Mouse (Mus musculus) NIH3T3 (cell line): Measurements from ENCODE around the gene Rasgef1a.

Source experiments
- DNase-seq: peaks from one replicate; pipeline ENCODE4 v3.0.0-alpha.2; 2012; ENCODE audit warnings: low read depth

Gene Rasgef1a

GRCm38 (mm10) chr6:118027036-118027435 lies 15.8 kb downstream of the Rasgef1a start:
- DNase-seq = peak; percentile 12

DNA sequence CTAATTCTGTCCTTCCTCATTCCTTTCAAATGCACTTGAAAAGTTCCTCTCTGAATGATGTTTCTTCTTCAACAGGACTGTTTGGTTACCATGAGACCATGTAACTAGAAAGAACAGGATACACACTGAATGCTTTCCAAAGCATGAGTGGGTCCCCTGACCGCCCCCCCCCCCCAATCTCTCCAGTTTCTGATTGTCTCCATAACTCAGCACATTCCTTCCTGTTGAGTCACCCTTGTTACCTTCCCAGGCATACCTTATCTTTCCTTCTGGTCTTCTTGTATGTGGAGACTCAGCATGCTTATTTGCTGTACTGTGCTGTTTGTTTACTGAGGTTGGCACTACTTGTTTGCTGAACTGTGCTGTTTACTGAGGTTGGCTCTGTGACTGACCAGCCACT lies 20.2 kb downstream of the Rasgef1a start:
- DNase-seq = peak; percentile 17

- no peak for DNase-seq
Observed at GRCm38 (mm10) chr6:118035639-118036038, 24.4 kb downstream of the Rasgef1a start.

DNA sequence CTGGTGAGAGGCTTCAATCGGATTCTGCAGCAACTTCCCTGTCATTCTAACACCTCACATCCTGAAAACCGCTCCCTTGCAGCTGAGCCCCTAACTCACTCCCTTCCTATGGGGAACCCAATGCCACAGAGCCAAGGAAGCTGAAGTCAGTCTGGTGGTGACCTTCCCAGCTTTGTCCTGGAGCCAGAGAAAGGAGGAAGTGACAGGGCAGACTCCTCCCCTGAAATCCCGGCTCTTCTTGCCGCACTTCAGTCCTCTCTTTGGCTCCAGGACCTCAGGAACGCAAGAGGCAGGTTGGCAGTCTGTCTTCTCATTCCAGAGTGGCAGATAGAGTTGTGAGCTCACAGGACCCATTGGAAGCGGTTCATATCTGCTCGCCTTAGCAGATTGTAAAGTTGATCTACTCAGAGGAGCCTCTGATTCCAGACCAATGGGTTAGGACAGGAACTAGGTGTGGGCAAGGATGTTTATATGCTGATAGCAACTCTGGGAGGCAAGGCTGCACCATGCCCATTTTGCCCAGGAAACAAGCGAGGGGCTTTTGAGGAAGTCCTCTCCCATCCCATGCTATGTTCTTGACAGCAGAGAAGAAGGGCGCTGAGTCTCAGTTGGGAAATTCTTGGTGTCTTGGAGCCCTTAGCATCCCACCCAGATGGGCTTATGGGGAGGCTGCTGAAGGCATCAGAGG lies 25.0 kb downstream of the Rasgef1a start:
- no peak for DNase-seq

DNA sequence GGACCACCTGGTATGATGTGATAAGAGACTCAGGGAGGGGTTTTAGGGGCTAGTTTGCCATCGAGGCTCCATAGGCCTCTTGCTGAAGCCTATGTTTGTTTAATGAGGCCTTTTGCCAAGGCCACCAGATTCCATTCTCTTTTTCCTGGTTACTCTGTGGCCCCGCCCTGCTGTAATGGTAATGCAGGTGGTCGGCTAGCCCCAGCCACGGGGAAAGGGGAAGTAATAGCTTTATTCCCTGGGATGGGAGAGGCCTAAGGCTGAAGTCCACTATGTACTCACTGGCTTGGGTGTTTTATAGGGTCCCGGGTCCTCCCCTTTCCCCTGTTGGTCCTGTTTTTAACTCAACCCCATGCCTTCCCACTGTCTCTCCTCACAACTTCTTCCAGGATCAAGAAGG lies 25.6 kb downstream of the Rasgef1a start:
- DNase-seq = no peak

GRCm38 (mm10) chr6:118045180-118045579 lies 33.9 kb downstream of the Rasgef1a start:
- no peak for DNase-seq

- DNase-seq = no peak
Observed at GRCm38 (mm10) chr6:118045892-118046291, 34.7 kb downstream of the Rasgef1a start.

DNA sequence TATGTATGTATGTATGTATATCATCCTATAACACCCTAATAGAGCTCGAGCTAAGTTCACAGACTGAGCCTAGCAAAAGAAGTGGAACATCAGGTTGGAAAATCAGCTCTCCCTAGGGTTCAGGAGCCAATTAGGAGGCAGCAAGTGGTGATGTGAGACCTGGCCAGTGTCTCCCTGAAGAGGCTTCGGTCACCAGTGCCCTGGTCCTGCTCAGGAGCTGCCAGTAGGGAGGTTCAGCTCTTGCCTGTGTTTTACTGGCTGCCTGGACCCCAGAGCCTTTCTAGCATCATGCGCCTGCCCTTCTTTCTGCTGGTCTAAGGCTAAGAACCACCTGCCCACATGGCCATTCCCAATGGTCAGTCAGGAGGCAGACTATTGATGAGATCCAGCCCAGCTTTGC lies 35.3 kb downstream of the Rasgef1a start:
- DNase-seq = no peak

DNA sequence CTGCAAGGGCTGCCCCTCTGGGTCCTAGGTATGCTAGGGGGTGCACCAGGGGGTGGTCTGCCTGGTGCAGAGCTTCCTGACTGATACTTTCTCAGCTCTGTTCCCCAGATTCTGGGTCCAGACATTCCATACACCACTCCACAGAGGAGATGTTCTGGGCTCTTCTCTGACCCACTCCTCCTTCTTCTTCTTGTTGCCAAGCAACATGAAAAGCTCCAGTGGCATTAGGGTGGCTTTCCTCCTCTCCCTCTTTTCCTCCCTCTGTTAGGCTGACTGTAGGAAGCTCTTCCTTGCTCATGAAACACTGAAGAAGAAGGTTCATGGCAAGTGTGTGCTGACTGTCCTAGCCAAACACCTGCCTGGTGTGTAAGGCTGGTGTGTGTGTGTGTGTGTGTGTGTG lies 35.7 kb downstream of the Rasgef1a start:
- no peak for DNase-seq

DNA sequence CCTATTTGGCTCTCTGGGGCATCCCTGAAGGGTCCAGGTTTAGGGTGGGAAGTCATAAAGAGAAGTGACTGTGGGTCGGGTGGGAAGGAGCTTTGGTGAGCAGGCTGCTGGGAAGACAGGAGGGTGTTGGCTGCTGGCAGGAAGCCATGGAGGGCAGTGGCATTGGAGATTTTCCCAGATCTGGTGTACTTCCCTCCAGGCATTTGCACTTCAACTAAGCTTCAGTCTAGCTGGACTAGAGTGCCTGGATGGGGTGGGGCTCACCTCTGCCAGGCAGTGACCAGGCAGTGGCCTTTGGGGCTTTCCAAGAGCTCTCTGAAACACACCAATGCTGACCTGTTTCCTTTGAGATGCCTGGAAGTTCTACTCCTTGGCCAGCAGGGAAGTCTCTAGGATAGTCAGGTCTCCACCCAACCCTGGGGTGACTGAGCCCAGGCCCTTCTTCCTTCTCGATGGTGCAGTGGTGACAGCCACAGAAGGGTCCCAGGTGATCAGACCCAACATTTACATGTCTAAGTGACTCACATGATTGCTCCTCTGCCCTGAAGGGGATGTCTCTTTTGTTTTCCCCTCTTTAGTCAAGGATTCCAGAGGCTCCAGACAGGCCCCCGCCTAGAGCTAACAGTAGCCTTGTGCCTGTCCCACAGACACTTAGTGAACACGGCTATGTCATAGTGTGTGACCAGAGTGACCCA lies 36.7 kb downstream of the Rasgef1a start:
- peak; percentile 62 for DNase-seq

DNA sequence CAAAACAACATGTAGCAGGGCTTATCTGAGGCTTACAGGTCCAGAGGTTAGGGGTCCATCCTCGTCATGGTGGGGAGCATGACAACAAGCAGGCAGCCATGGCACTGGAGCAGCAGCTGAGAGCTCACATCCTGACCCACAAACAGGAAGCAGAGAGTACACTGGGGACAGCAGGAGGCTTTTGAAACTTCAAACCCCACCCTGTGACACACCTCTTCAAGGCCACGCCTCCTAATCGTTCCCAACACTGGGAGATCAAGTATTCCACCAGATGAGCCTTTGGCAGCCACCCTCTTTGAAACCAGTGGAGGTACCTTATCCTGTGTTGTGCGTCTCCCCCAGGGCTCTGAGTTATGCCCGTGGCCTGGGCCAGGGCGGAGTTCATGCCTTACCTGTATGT lies 38.5 kb downstream of the Rasgef1a start:
- DNase-seq = no peak

DNA sequence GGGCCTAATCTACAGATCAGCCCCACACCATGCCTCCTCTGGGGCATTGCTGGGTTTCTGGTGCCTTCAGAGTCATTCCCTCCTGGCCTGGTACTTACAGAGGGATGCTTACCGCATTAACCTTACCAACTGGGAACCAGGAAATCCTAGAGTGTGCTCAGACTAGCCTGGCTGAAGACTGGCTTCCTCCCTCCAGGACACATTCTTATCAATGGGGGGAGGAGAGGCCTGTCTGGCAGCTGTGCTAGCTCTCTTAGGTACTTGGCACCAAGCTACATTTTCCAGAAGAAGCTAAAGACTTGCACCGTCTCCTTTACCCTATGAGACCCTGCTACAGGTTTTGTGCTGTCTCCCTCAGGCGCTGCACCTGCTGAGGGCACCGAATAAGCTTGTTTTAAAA lies 40.2 kb downstream of the Rasgef1a start:
- no peak for DNase-seq

- DNase-seq = peak; percentile 53
Observed at GRCm38 (mm10) chr6:118055209-118055608, 44.0 kb downstream of the Rasgef1a start.

DNA sequence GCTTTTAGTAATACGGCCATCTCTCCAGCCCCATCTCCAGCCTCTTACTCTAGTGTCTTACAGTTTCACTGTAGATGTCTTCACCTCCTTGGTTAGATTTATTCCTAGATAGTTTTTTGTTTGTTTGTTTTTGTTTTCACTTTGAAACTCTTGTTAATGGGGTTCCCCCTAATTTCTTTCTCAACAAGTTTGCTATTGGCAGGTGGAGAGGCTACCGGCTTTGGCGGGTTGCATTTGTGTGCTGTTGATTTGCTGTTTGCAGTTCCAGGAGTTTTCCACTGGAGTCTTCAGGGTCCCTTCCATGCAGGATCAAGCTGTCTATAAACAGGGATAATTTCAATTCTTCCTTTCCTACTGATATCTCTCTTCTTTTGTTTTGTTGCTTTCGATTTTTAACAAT lies 50.0 kb downstream of the Rasgef1a start:
- no peak for DNase-seq

DNA sequence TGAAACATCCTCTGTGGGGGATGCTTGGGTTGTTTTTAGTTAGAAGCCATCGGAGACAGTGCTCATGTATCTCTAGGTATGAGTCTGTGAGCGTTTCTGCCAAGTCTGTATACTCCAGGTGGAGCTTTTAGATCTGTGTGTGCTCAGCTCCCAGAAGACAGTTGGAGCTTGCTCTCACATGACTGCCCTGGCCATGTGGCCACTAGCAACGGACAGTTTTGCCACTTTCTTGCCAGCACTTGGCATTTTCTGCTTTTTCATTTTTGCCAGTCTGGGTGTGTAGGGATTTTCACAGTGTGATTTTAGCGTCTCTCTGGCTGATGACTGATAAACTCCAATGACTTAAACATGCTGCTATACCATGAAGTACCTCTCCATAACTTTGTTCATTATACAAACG lies 52.0 kb downstream of the Rasgef1a start:
- DNase-seq = no peak

GRCm38 (mm10) chr6:118064968-118065530 lies 53.8 kb downstream of the Rasgef1a start:
- DNase-seq = peak; percentile 78

DNA sequence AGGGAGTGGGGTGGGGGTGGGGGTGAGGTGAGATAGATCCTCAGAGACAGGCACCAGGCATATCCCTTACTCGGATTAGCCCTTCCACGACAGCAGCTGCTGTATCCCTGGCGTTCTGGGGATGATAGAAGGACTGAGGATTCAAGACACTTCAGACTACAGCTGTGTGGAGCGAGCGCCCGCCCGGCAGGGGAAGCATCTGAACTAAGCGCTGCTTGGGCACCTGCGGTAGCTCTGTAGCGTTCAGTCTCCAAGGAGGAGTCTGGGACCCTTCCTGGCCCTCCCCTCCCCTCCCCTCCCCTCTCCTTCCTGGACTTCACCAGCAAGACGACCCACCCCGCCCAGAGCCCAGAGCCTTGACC lies 54.6 kb downstream of the Rasgef1a start:
- DNase-seq = no peak

GRCm38 (mm10) chr6:118066199-118067081 lies 55.2 kb downstream of the Rasgef1a start:
- no peak for DNase-seq

DNA sequence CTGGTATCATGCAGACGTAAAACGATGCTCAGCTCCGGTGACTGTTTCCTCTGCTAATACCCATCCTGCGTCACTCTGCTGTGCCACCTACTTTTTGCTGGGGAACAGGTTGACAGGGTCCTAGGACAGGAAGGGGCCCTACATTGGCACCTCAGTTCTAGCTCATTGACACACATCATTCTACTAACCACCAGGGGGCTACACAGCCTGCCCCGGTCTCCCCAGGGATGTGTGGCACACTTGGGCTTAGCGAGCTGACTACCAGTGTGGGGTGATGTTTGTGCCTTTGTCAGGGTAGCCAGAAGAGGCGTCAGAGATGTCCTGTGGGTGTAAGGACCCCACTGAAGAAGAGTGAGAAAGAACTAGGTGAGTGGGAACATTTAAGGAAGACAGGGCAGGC lies 56.5 kb downstream of the Rasgef1a start:
- no peak for DNase-seq

DNA sequence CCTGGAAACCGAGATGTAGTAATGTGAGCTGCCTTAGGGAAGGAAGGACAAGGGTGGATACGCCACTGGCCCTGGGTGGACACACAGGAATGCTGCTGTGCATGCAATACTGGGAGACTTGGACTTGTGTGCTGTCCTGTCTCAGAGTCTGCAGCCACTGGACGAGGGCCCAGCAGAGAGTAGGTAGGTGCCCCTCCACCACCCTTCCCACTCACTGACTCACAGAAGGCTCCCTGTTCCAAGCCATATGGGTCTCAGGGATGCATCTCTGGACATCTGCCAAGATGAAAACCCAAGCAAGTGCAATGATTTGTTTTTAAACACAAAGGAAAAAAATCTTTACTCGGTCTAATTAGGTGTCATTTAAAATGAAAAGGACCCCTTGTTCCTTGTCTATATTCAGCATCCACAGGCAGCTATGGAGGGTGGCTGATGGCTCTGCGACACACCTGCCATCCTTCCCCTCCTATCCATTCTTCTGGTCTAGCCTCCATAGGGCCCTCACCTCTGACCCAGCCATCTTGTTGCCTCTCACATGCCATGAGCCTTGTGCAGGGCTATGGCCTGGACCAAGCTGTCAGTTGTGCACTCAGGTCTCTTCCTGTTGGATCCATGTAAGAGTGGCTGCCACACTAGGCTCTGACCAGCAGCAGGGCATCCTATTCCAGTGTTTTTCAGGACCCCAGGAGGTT lies 59.2 kb downstream of the Rasgef1a start:
- DNase-seq = peak; percentile 65

- DNase-seq = no peak
Observed at GRCm38 (mm10) chr6:118071013-118071350, 59.7 kb downstream of the Rasgef1a start.

DNA sequence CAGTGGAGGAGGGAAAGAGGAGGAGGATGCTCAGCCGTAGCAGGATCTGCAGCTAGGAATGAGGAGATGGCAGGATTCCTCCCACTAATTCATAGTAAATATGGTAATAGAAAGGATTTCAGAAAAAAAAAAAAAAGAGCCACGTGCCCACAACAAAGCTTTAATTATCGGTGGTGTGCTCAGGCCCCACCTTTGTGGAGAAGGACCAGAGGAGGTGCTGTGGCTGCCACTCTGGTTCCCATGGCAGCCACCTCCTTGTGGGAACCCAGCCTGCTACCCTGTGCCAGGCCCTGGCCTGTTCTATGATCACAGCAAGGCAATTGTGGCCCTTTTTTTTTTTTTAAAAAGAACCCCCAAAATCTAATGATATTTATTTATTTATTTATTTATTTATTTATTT lies 60.2 kb downstream of the Rasgef1a start:
- DNase-seq = no peak
